Comparison of ENCODE assay signal across 17 mouse cellular contexts in genomic region chr11:88441871-88442740, GRCm38 (mm10).
DNase-seq lines count a peak whose midpoint lies in the region; ATAC-seq and TF ChIP-seq lines count a peak whose summit lies in the region.
"Had no signal": no experiment of that assay in that cellular context is flagged by ENCODE, and none has a peak within 500 bp of the region (broad histone marks: within the 10 kb centered on the region; RNA-seq: fewer than 3 reads in every experiment).

No protein-coding gene starts in this region.

- no peak for DNase-seq in forebrain, embryonic 14.5 days (ENCODE audit: low spot score)
- DNase-seq in midbrain, embryonic 10.5 days (ENCODE audit: low spot score), result no peak
- peak; percentile 69 for DNase-seq in forelimb bud, embryonic 11.5 days (ENCODE audit: low read depth, low spot score)
- peak; percentile 63 for DNase-seq in limb, embryonic 14.5 days (ENCODE audit: low spot score)
- DNase-seq in layer of hippocampus, postnatal 25 days (ENCODE audit: extremely low spot score in 1 of 2, low spot score in 1 of 2), result no peak
- DNase-seq in MN1 (ENCODE audit: low spot score), result no peak
- DNase-seq: cerebellum, adult 11-12 months; layer of hippocampus, adult 9-11 months; retina, postnatal 1 day had no signal

- H3K9ac ChIP-seq in forebrain, embryonic 12.5 days, result no peak overlapping the region
- H3K9ac ChIP-seq in forebrain, embryonic 14.5 days (ENCODE audit: low read length), result no peak overlapping the region
- H3K9ac ChIP-seq in midbrain, embryonic 15.5 days, result no peak overlapping the region
- H3K9ac ChIP-seq in limb, embryonic 14.5 days (ENCODE audit: low read depth, low read length, severe bottlenecking), result no peak overlapping the region
- H3K9ac ChIP-seq: forebrain, embryonic 15.5 days; limb, embryonic 15.5 days; lung, embryonic 15.5 days; neural tube, embryonic 12.5 days had no signal

- no peaks in the 10 kb centered on the region for H3K9me3 ChIP-seq in forebrain, embryonic 12.5 days
- H3K9me3 ChIP-seq in forebrain, embryonic 14.5 days (replicated peaks; ENCODE audit: control insufficient read depth, low read length), result no peaks in the 10 kb centered on the region
- H3K9me3 ChIP-seq in midbrain, embryonic 10.5 days (replicated peaks), result no peaks in the 10 kb centered on the region
- no peaks in the 10 kb centered on the region for H3K9me3 ChIP-seq in midbrain, embryonic 15.5 days
- H3K9me3 ChIP-seq in limb, embryonic 14.5 days (ENCODE audit: control insufficient read depth, low read length), result no peaks in the 10 kb centered on the region
- H3K9me3 ChIP-seq: forebrain, embryonic 15.5 days; limb, embryonic 15.5 days; lung, embryonic 15.5 days; megakaryocyte, embryonic 14.5 days; neural tube, embryonic 12.5 days had no signal

- 62% methylated on average over 12 of the region's 12 CpGs for WGBS in forebrain, embryonic 12.5 days
- 59% methylated on average over 12 of the region's 12 CpGs for WGBS in forebrain, embryonic 14.5 days
- 71% methylated on average over 12 of the region's 12 CpGs for WGBS in midbrain, embryonic 10.5 days
- WGBS in midbrain, embryonic 15.5 days, result 72% methylated on average over 12 of the region's 12 CpGs
- 23% methylated on average over 12 of the region's 12 CpGs for WGBS in limb, embryonic 14.5 days

- TF ChIP-seq POLR2A in limb, embryonic 14.5 days (IDR thresholded peaks at IDR 0.05; ENCODE audit: borderline replicate concordance, extremely low read depth, insufficient read depth, insufficient read length), result no peak

- 0 out of 2 replicates have a peak, but pooled peaks cover 3% of the 10 kb centered on the region for H3K36me3 ChIP-seq in forebrain, embryonic 12.5 days (replicated peaks)
- no peaks in the 10 kb centered on the region for H3K36me3 ChIP-seq in forebrain, embryonic 14.5 days (ENCODE audit: control insufficient read depth, insufficient read depth, low read length)
- peaks cover 75% of the 10 kb centered on the region for H3K36me3 ChIP-seq in midbrain, embryonic 10.5 days
- no peaks in the 10 kb centered on the region for H3K36me3 ChIP-seq in midbrain, embryonic 15.5 days (replicated peaks)
- H3K36me3 ChIP-seq in limb, embryonic 14.5 days (ENCODE audit: control insufficient read depth, insufficient read depth, low read length), result no peaks in the 10 kb centered on the region
- H3K36me3 ChIP-seq: forebrain, embryonic 15.5 days; limb, embryonic 15.5 days; lung, embryonic 15.5 days; neural tube, embryonic 12.5 days had no signal

- H3K4me3 ChIP-seq in forebrain, embryonic 12.5 days (replicated peaks), result no peak overlapping the region
- H3K4me3 ChIP-seq in forebrain, embryonic 14.5 days (ENCODE audit: low read depth, low read length), result no peak overlapping the region
- H3K4me3 ChIP-seq in midbrain, embryonic 10.5 days, result no peak overlapping the region
- H3K4me3 ChIP-seq in midbrain, embryonic 15.5 days, result no peak overlapping the region
- no peak overlapping the region for H3K4me3 ChIP-seq in limb, embryonic 14.5 days (replicated peaks; ENCODE audit: low read length)
- H3K4me3 ChIP-seq: forebrain, embryonic 15.5 days; limb, embryonic 15.5 days; lung, embryonic 15.5 days; megakaryocyte, embryonic 14.5 days; neural tube, embryonic 12.5 days had no signal

- H3K4me1 ChIP-seq in forebrain, embryonic 12.5 days, result peaks cover 83% of the 10 kb centered on the region
- peaks cover 51% of the 10 kb centered on the region for H3K4me1 ChIP-seq in forebrain, embryonic 14.5 days (ENCODE audit: control insufficient read depth, insufficient read depth, low read length)
- peaks cover 67% of the 10 kb centered on the region for H3K4me1 ChIP-seq in midbrain, embryonic 10.5 days
- H3K4me1 ChIP-seq in midbrain, embryonic 15.5 days, result peaks cover 68% of the 10 kb centered on the region
- H3K4me1 ChIP-seq in limb, embryonic 14.5 days (ENCODE audit: control insufficient read depth, insufficient read depth, low read length), result peaks cover 25% of the 10 kb centered on the region
- H3K4me1 ChIP-seq: lung, embryonic 15.5 days; megakaryocyte, embryonic 14.5 days had no signal

- H3K27me3 ChIP-seq in forebrain, embryonic 12.5 days, result no peaks in the 10 kb centered on the region
- no peaks in the 10 kb centered on the region for H3K27me3 ChIP-seq in forebrain, embryonic 14.5 days (replicated peaks; ENCODE audit: control insufficient read depth, insufficient read depth, low read length)
- no peaks in the 10 kb centered on the region for H3K27me3 ChIP-seq in midbrain, embryonic 10.5 days (ENCODE audit: low read depth, poor library complexity, severe bottlenecking)
- no peaks in the 10 kb centered on the region for H3K27me3 ChIP-seq in midbrain, embryonic 15.5 days (replicated peaks)
- H3K27me3 ChIP-seq in limb, embryonic 14.5 days (ENCODE audit: control insufficient read depth, insufficient read depth, low read length), result 0 out of 2 replicates have a peak, but pooled peaks cover 3% of the 10 kb centered on the region
- H3K27me3 ChIP-seq: forebrain, embryonic 15.5 days; limb, embryonic 15.5 days; lung, embryonic 15.5 days; megakaryocyte, embryonic 14.5 days; neural tube, embryonic 12.5 days had no signal

- no peak overlapping the region for H3K4me2 ChIP-seq in forebrain, embryonic 12.5 days
- no peak overlapping the region for H3K4me2 ChIP-seq in forebrain, embryonic 14.5 days (ENCODE audit: low read length)
- H3K4me2 ChIP-seq in midbrain, embryonic 15.5 days, result no peak overlapping the region
- no peak overlapping the region for H3K4me2 ChIP-seq in limb, embryonic 14.5 days (replicated peaks; ENCODE audit: low read depth, low read length, severe bottlenecking)
- H3K4me2 ChIP-seq: forebrain, embryonic 15.5 days; limb, embryonic 15.5 days; lung, embryonic 15.5 days; neural tube, embryonic 12.5 days had no signal

- ATAC-seq in forebrain, embryonic 12.5 days (ENCODE audit: low FRiP score), result no peak
- no peak for ATAC-seq in forebrain, embryonic 14.5 days
- no peak for ATAC-seq in midbrain, embryonic 15.5 days (replicated peaks)
- ATAC-seq in limb, embryonic 14.5 days (ENCODE audit: low FRiP score, low read depth), result peak; percentile 80

- peak overlapping the region; percentile 46 for H3K27ac ChIP-seq in forebrain, embryonic 12.5 days
- H3K27ac ChIP-seq in forebrain, embryonic 14.5 days (ENCODE audit: low read depth, low read length), result no peak overlapping the region
- peak overlapping the region; percentile 61 for H3K27ac ChIP-seq in midbrain, embryonic 10.5 days (replicated peaks)
- no peak overlapping the region; the same call in 1 of the 2 replicates for H3K27ac ChIP-seq in midbrain, embryonic 15.5 days
- H3K27ac ChIP-seq in limb, embryonic 14.5 days (replicated peaks; ENCODE audit: low read depth, low read length), result no peak overlapping the region
- H3K27ac ChIP-seq: kidney, postnatal 0 days; limb, embryonic 15.5 days; lung, embryonic 15.5 days; neural tube, embryonic 12.5 days had no signal

Comparison
In these comparisons a context has a peak if more than half of its experiments do, and no peak if none do; other contexts are left out.
1. H3K27ac ChIP-seq: peak in forebrain, embryonic 12.5 days (single experiment) and midbrain, embryonic 10.5 days (single experiment); none in forebrain, embryonic 14.5 days (single experiment), midbrain, embryonic 15.5 days (single experiment) and limb, embryonic 14.5 days (single experiment).
2. DNase-seq: peak in forelimb bud, embryonic 11.5 days (single experiment) and limb, embryonic 14.5 days (single experiment); none in forebrain, embryonic 14.5 days (single experiment), midbrain, embryonic 10.5 days (single experiment), layer of hippocampus, postnatal 25 days (0 of 2) and MN1 (single experiment).